Mouse (Mus musculus): ENCODE measurements around the gene Samt2. TPM values are rescaled to one million over a fixed set of nuclear protein-coding genes. Genes with fewer than 3 reads are reported as not detected.
"Not testable (repeated sequence)": the region's sequence is repeated elsewhere in the genome, so short reads cannot be mapped to it uniquely, and the experiment has no call there.

Samt2 gene
- not detected in 2 replicates for polyA plus RNA-seq (2012)

DNA sequence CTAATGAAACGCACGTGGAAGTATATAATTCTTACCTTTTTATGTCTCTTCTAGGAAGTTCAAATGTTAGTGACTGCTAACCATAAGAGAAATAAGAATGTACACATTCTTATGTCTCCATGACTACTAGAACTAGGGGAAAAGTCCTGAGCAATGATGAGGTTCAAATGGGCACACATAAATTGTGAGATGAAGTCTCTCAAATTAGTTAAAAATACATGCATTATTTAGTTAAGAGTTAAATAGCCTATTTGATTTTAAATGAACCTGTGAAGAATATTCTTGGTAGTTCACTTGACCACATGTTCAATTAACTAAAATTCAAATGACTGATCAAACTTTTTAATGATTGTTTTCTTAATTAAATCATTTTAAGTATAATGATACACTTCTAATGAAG is at the start of gene Samt2:
Gene Samt2 (minus strand): TSS at position 101 of the 400 bp plus-strand sequence.
- TF ChIP-seq GATA1 (IDR thresholded peaks at IDR 0.05; ENCODE audit: low read length) = not testable (repeated sequence)

Other genes with a start within 250 kb of the Samt2 start
- gene 4930524N10Rik, start 236.0 kb downstream of the Samt2 start, polyA plus RNA-seq (2012) = not detected in 2 replicates
- not detected in 2 replicates for gene Samt4, start 97.4 kb downstream of the Samt2 start, polyA plus RNA-seq (2012)

Measured in G1E-ER4 (cell line).